Mouse (Mus musculus): ENCODE data around the gene Sox1.

Gene Sox1

GRCm38 (mm10) chr8:12427886-12428799, 33.0 kb downstream of the Sox1 start:
- DNase-seq, result no peak

GRCm38 (mm10) chr8:12428931-12429330, 33.8 kb downstream of the Sox1 start:
- no peak for DNase-seq

GRCm38 (mm10) chr8:12429601-12430172, 34.6 kb downstream of the Sox1 start:
- DNase-seq, result no peak

GRCm38 (mm10) chr8:12430173-12430899, 35.2 kb downstream of the Sox1 start:
- DNase-seq, result peak; percentile 48 to 60

GRCm38 (mm10) chr8:12430900-12431737, 36.0 kb downstream of the Sox1 start:
- DNase-seq, result no peak

GRCm38 (mm10) chr8:12431738-12432055, 36.6 kb downstream of the Sox1 start:
- DNase-seq, result no peak

- no peak for DNase-seq
Observed at GRCm38 (mm10) chr8:12432546-12432945, 37.5 kb downstream of the Sox1 start.

- DNase-seq, result peak in 1 of 2 experiments; percentile 18
Observed at GRCm38 (mm10) chr8:12434771-12435170, 39.7 kb downstream of the Sox1 start.

GRCm38 (mm10) chr8:12438021-12438420, 42.9 kb downstream of the Sox1 start:
- DNase-seq, result no peak

GRCm38 (mm10) chr8:12439044-12439443, 43.9 kb downstream of the Sox1 start:
- DNase-seq, result no peak

GRCm38 (mm10) chr8:12439846-12440245, 44.8 kb downstream of the Sox1 start:
- DNase-seq, result no peak

- no peak for DNase-seq
Observed at GRCm38 (mm10) chr8:12440997-12441396, 45.9 kb downstream of the Sox1 start.

GRCm38 (mm10) chr8:12445258-12445657, 50.2 kb downstream of the Sox1 start:
- no peak for DNase-seq

GRCm38 (mm10) chr8:12445926-12446680, 51.0 kb downstream of the Sox1 start:
- DNase-seq, result no peak

Measured in cerebellum, postnatal 14 days (tissue).